Mouse (Mus musculus) kidney, postnatal 25 days (tissue): ENCODE results near the gene Hsd11b1.

Experiments used
- DNase-seq, 2 experiments: peaks; one replicate each; pipeline ENCODE4 v3.0.0; 2021; ENCODE audit warnings: mixed read lengths in 2 of 2

Hsd11b1 gene

DNA sequence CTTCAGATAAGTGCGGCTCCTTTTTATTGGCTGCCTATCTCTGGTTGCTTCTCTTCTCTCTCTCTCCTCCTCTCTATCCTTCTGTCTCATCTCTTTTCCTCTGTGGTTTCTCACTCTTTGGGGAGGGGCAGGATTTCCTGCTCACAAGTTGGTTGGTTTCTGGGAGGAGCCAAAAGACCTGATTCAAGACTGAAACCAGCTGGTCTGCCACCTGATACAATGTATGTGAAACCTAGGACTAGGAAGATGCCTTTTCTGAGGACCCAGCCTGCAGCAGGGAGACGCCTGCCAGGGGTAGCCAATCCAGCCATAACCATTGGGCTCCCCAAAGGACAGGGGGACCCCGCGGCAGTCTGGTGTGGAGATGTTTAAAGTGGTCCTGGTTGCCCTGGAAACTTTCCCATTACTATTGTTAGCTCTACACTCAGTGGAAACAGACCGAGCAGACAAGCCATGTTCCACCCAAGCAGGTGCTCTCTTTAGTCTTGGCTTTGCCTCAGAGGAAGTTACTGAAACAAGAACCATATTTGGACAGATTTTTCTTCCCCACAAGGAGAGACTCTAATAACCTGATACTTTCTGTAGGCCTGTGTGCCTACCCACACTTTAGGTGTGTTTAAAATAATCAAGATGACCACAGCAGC lies at the start of gene Hsd11b1:
Hsd11b1 (minus strand) TSS at position 121 of the 644 bp plus-strand sequence.
- no peak for DNase-seq

GRCm38 (mm10) chr1:193311596-193311995 lies 47.7 kb upstream of the Hsd11b1 start:
- peak; percentile 81 to 90 for DNase-seq

- DNase-seq = no peak
Measured at GRCm38 (mm10) chr1:193310519-193311085, 46.7 kb upstream of the Hsd11b1 start.

GRCm38 (mm10) chr1:193309785-193310518 lies 46.1 kb upstream of the Hsd11b1 start:
- no peak for DNase-seq

DNA sequence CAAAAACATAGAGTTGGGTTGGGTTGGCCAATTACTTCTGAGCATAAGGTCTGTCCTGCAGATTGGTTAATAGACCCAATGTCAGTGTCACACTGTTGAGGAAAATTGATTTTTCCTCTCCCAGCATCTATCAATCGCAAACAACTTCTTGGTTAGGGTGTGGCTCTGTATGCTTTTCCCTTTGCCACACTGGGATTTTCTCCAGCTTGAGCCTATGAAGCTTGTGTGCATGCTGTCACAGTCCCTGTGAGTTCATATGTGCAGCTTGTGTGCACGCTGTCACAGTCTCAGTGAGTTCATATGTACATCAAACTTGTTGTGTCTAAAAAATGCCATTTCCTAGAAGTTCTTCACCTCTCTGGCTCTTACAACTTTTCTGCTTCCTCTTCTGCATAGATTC lies 43.0 kb upstream of the Hsd11b1 start:
- no peak for DNase-seq

GRCm38 (mm10) chr1:193305386-193305785 lies 41.5 kb upstream of the Hsd11b1 start:
- no peak for DNase-seq

GRCm38 (mm10) chr1:193303096-193303495 lies 39.2 kb upstream of the Hsd11b1 start:
- no peak for DNase-seq

DNA sequence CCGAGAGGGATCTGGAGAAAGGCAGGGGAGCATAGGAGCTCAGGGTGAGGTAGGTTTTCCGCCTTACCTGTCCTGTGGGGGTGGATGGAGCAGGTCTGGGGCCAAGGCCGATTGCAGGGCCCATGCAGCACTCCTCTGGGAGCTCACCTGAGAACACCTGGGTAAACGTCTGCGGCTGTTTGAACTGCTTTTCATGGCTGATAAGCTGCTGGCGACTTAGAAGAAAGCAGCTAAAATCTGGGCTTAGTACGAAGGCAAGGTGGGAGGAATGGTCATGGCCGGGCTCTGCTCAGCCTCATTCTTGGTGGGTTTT lies 38.2 kb upstream of the Hsd11b1 start:
- DNase-seq = no peak

GRCm38 (mm10) chr1:193301216-193302092 lies 37.6 kb upstream of the Hsd11b1 start:
- DNase-seq = peak in 1 of 2 experiments; percentile 62

DNA sequence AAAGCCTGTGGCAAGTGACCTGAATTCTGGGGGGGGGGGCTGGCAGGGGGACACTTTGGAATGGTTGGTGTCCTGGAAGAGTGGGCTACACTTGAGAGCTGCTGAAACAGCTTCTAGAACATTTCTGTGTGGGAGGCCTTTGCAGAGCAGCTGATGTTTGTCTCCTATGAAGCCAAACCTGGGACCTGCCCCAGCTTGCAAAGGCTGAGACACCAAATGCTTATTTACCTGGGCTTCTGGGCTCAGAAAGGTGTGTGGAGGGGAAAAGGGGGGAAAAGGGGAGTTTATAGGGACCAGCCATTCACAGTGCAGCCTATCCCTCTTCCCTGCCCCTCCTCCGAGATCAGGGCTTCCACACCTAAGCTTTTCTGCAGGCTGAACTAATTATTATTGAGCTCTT lies 36.1 kb upstream of the Hsd11b1 start:
- no peak for DNase-seq

GRCm38 (mm10) chr1:193298141-193298765 lies 34.4 kb upstream of the Hsd11b1 start:
- no peak for DNase-seq

- DNase-seq = no peak
Measured at GRCm38 (mm10) chr1:193295920-193296319, 32.0 kb upstream of the Hsd11b1 start.

- DNase-seq = peak in 1 of 2 experiments; percentile 24
Measured at GRCm38 (mm10) chr1:193293926-193294325, 30.1 kb upstream of the Hsd11b1 start.

- no peak for DNase-seq
Measured at GRCm38 (mm10) chr1:193293039-193293438, 29.2 kb upstream of the Hsd11b1 start.

DNA sequence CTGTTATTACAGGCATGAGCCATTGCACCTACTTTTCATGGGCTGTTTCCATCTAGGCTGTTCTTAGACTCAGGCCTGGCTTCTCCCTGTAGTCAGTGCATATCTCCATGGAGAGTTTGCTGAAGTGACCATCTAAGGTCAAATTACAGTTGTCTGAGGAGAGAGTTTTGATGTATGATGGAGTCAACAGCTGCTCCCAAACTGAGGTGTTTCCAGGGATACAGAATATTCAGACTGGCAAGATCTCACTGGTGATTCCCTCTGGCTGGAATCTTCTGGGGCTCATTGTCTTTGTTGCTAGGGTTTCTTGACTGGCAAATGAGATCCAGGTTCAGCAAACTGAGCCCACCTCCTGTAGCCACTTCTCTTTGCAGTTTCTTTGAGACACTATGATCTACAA lies 26.8 kb upstream of the Hsd11b1 start:
- DNase-seq = no peak

GRCm38 (mm10) chr1:193289914-193290313 lies 26.0 kb upstream of the Hsd11b1 start:
- DNase-seq = peak; percentile 56 to 79

- no peak for DNase-seq
Measured at GRCm38 (mm10) chr1:193289076-193289475, 25.2 kb upstream of the Hsd11b1 start.

DNA sequence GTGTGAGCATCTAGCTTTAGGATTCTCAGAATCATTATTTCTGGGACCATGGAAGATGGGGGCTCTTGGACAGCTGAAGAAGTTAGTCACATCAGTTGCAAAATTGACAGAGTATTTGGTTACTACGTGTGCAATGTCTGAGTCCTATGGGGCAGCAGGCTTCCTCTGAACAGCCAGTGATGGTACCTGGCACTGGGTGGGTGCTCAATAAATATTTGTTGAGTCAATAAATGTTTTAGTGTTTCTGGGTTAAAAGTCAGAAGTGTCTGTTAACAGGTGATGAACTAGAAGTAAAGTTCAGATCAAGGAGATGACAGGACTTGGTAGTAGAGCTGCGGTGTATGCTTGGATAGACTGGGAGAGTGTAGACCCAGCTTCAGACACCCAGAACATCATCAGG lies 23.7 kb upstream of the Hsd11b1 start:
- DNase-seq = no peak

DNA sequence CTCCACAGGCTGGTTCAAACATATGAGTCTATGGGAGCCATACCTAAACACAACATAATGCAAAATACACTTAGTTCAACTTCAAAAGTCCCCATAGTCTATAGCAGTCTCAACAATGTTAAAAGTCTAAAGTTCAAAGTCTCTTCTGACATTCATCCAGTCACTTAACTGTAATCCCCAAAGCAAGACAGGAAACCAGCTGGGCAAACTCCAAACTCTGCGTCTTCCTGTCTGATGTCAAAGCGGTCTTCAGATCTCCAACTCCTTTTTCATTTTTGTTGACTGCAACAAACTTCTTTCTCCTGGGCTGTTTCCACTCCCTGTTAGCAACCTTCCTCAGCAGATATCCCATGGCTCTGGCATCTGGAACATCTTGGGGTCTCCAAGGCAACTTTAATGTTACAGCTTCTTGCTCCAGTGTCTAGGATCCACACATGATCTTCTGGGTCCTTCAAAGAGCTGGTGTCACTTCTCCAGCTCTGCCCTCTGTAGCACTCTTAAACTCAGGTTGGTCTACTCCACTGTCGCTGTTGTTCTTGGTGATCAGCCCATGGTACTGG lies 22.0 kb upstream of the Hsd11b1 start:
- DNase-seq = peak in 1 of 2 experiments; percentile 42

DNA sequence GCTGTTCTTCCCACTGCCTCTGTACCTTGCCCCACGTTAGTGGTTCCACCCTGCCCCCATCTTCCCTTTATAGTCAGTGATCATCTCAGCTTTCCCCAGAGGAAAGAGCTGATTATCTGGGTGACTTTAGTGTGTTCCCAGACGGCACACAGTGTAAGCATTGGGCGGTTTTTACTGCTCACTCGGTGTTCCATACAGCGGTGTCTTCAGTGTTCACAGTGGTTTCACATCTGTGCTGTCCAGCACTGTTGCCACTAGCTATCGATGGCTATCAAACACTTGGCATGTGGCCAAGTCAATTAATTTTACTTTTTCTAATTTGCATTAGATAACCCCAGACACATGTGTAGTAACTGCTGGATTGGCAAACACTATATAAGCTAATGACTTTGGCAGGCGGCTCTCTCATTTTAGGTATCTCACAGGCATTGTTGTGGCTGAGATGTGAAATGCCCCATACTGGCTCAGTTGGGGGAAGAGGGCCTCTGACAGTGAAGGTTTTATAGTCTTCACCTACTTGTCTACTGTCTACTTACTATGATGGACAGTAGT lies 20.4 kb upstream of the Hsd11b1 start:
- DNase-seq = no peak

- no peak for DNase-seq
Measured at GRCm38 (mm10) chr1:193281344-193281743, 17.5 kb upstream of the Hsd11b1 start.

DNA sequence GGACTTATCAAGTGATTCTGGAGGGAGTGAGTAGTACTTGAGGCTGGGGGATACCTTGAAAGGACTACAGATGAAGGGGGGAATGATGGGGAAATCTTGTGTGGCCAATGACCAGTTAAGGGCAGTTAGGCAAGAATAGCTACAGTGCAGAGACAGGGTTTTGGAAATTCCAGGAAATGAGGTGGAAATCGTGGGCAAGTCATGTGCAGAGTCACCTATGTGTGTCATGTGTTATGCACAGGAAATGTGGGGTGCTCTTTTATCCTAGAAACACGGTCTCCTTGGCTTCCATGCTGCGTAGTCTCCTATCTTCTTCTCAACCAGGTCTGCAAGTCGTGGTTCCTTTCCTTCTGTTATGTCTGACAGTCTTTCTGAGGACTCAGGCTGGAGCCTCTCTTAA lies 15.6 kb upstream of the Hsd11b1 start:
- no peak for DNase-seq
